Mouse (Mus musculus) frontal cortex, postnatal 36 days (tissue): ENCODE measurements at regions not wholly inside any gene's neighbourhood (a gene's known extent, or its start where the extent isn't known, plus 50 kb on each side); places are given as distances from the start of the nearest gene placed in this dataset.
"Not testable (repeated sequence)": the region's sequence is repeated elsewhere in the genome, so short reads cannot be mapped to it uniquely, and the experiment has no call there.

Experiments
- DNase-seq, 2 experiments: peaks; one replicate each; pipeline ENCODE4 v3.0.0; 2022; ENCODE audit warnings: low spot score in 2 of 2

DNA sequence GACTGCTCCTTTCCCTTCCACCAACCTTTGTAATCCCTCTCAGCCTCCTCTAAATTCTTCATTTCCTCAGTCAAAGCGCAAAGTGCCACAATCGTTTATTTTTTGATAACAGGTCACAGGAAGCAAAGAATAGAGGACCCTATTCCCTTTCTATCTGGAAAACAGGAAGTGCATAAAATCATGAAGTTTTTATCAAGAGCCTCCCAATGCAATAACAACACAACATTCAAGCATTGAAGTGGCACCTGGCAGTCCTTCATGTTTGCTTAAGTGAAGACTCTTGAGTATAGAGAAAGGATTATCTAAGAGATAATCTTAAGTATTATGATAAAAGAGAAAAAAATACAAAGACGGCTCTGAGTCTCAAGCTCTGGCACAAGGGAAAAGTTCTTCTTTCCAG, 111.9 kb downstream of the Ibtk start:
- no peak for DNase-seq

DNA sequence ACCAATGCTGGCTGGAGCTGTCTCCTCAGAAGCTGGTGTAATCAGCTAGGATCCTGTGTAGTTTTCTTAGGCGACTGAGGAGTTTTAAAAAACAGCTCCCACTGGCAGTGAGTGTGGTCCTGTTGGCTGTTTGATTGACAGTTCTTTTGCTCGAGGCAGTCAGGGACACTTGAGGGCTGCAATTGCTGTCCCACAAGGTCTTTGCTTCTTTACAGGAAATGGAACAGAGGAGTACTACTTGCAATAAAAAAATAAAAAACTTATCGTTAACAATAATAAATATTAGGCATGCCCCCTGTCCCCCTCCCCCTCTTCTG, 113.0 kb downstream of the Ibtk start:
- DNase-seq: no peak

GRCm38 (mm10) chr9:85635438-85636130, 113.5 kb downstream of the Ibtk start:
- DNase-seq: no peak

- not testable (repeated sequence) for DNase-seq
Measured at GRCm38 (mm10) chr9:85634786-85635185, 114.3 kb downstream of the Ibtk start.

DNA sequence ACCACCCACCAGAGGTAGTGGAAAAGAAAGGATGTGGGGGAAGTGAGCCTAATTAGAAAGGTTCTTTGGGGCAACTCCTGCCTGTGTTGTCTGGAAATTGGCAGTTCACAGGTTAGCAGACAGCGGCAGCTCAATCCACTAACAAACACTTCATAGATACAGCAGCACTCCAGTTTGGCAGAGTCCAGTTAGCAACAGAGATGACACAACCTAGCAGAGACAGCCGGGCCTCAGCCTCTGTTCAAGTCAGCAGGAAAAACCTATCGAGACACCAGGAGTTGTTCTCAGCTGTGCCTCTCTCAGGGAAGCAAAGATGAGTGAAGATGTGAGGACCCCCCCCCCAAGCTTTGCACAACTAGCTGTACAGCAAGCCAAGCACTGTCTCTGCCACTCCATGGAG, 131.2 kb downstream of the Ibtk start:
- no peak for DNase-seq

- no peak for DNase-seq
Measured at GRCm38 (mm10) chr9:85617177-85617777, 131.9 kb downstream of the Ibtk start.

DNA sequence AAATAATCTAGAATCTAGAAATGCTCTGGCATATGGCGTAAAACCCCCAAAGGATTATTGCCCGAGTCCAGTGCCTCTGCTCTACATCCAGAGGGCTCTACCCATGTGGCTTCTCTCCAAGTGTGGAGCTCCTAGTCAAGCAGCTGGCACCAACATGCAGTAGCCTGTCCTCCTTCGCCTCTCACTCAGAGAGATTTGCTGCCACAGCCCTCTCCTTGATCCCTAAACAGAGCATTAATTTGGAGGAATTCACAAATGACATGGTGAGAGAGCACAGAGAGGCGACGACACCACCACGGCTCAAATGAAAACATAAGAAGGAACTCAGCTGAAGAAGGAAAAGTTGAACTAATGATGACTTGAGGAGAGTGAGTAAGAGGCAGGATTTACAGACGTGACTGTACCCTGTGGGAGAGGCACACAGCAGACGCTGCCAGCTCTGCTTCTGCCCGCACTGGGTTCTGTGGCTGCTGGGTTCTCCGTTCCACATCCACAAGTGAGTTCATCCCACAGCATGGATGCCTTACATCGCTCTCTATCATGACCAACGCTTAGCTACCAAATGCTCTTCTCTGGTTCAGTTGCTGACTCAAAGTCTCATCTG, 132.8 kb downstream of the Ibtk start:
- no peak for DNase-seq

- DNase-seq: peak; percentile 13 to 35
Measured at GRCm38 (mm10) chr9:85609152-85609551, 140.0 kb downstream of the Ibtk start.

GRCm38 (mm10) chr9:85596959-85597358, 152.2 kb downstream of the Ibtk start:
- no peak for DNase-seq

GRCm38 (mm10) chr9:85593867-85594266, 155.3 kb downstream of the Ibtk start:
- DNase-seq: no peak

DNA sequence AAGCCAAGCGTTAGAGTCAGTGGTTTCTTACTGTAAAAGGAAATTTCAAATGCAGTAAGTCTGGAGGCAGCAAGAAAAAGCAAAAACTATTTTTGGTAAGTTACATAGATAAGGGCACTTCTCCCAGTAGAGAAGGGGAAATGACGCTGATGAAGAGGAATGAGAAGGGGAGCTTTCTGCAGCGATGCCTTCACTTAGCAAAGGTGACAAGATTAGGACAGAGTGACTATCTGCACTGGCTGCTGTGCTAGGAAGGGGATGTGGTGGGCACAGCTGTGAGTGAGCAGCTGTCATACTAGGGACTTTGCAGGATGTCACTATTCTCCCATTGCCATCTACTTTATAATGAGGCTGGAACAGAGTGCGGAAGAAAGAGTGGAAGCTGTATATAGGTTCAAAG, 156.5 kb downstream of the Ibtk start:
- DNase-seq: no peak

- DNase-seq: peak in 1 of 2 experiments; percentile 23
Measured at GRCm38 (mm10) chr9:85589210-85589609, 159.9 kb downstream of the Ibtk start.

DNA sequence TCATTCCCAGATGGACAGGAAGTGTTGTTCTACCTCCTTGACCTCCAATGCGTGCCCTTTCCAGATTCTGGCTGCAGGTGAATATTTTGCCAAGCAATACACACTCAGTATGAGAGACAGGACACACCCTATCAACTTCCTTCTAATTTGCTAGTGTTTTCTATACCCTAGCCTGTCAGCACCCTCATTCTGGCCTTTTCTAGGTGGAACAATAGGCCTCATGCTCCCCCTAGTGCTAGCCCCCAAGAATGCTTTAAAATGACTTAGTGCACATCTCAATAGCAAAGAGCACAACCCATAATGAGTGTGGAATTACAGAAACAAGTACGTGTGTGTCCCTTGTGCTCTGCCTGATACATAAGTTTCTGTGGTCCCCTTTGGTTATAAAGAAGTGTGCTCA, 161.1 kb downstream of the Ibtk start:
- peak in 1 of 2 experiments; percentile 23 for DNase-seq

DNA sequence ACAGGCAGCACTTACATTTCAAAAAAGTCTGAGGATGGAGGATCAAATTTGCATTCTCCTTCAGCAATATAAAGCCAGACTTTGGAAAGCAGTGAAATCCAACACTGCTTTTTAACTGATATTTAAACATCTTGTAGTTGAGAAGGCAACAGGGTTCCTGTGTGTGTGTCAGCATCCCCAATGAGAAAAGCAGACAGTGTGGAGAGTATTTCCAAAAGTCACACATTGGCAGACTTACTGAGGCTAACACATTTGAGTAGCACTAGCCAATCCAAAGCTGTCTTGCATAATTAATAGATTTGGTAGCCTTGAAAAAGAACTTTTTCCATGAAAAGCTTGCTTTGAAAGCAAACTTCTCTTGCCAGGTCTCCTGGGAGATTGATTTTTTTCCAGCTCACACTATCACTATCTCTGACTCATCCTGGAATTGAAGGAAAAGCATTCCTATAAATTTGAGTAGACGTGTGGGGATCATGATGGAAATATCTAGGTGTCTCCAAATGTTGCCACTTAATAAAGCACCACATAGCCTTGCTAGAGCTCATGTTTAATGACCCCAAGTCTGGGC, 168.0 kb downstream of the Ibtk start:
- DNase-seq: no peak

GRCm38 (mm10) chr9:85577812-85578211, 171.3 kb downstream of the Ibtk start:
- no peak for DNase-seq

DNA sequence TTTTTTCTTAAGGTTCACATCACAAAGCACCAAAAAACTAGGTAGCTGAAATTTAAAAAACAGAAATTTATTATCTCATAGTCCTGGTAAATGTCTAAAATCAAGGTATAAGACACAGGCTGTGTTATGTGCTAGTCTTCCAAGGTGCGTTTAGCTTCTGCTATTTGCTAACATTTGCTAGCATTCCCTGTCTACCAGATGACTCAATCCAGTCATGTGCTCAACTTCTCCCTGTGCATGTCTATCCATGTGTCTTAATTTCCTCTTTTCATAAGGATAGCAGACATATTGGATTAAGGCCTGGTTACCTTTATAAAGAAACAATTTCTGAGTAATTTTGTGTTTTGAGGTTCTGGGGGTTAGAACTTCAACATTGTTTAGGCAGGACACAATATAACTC, 171.8 kb downstream of the Ibtk start:
- no peak for DNase-seq

- DNase-seq: no peak
Measured at GRCm38 (mm10) chr9:85568877-85569276, 180.3 kb downstream of the Ibtk start.

GRCm38 (mm10) chr9:85551871-85552270, 197.3 kb downstream of the Ibtk start:
- DNase-seq: no peak

DNA sequence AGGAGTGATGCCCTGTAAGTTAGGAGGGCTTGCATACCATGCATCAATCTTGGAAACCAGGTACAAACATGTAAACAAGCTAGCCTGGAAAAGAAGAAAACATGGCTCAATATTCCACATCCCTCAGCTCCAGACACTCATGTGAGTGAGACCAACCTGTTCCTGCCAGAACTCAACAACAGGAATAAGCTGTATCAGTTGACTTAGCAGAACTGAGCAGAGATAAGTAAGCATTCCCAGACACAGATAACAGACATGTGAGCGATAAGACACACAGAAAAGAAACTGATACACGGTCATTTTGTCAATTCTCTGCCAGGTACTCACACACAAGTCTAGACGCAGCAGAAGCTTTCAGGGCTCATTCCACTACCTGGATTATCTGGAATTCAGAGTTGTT, 198.7 kb downstream of the Ibtk start:
- DNase-seq: no peak

DNA sequence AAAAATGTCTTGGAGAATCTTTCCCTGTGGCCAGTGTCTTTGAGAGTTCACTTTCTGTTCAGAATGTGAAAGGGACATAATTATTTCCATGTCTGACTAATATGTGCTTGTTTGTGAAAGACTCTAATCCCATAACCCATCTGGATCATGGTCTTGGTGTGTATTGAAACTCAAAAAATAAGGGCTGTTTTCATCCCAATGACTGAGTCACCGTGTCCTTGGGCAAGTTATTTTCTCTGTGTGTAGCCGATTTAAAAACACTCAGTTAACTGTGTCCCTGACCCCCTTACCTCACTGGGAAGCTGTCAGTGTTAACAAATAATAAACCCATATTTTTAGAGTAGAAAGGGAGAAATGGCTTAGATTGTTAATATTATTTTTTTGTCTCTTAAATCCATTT, 202.9 kb downstream of the Ibtk start:
- no peak for DNase-seq

GRCm38 (mm10) chr9:85545566-85545965, 203.6 kb downstream of the Ibtk start:
- no peak for DNase-seq

GRCm38 (mm10) chr9:85538557-85538956, 210.6 kb downstream of the Ibtk start:
- DNase-seq: no peak

- no peak for DNase-seq
Measured at GRCm38 (mm10) chr9:85528421-85528820, 201.3 kb upstream of the Tent5a start.
